Mouse (Mus musculus): ENCODE measurements at regions not wholly inside any gene's neighbourhood (a gene's known extent, or its start where the extent isn't known, plus 50 kb on each side); places are given as distances from the start of the nearest gene placed in this dataset.

GRCm38 (mm10) chr3:51033292-51033691 is 191.0 kb upstream of the Noct start:
- DNase-seq, result no peak

GRCm38 (mm10) chr3:51036700-51037306 is 187.4 kb upstream of the Noct start:
- no peak for DNase-seq

GRCm38 (mm10) chr3:51042223-51042846 is 181.9 kb upstream of the Noct start:
- no peak for DNase-seq

- no peak for DNase-seq
These were observed 175.5 kb upstream of the Noct start for GRCm38 (mm10) chr3:51048739-51049138.

GRCm38 (mm10) chr3:51050156-51050555 is 174.1 kb upstream of the Noct start:
- DNase-seq, result no peak

GRCm38 (mm10) chr3:51055004-51055403 is 169.2 kb upstream of the Noct start:
- no peak for DNase-seq

GRCm38 (mm10) chr3:51064201-51064600 is 160.0 kb upstream of the Noct start:
- no peak for DNase-seq

- no peak for DNase-seq
These were observed 157.9 kb upstream of the Noct start for GRCm38 (mm10) chr3:51066373-51066772.

GRCm38 (mm10) chr3:51072417-51072816 is 151.8 kb upstream of the Noct start:
- no peak for DNase-seq

- no peak for DNase-seq
These were observed 151.1 kb upstream of the Noct start for GRCm38 (mm10) chr3:51073003-51073679.

- DNase-seq, result no peak
These were observed 150.4 kb upstream of the Noct start for GRCm38 (mm10) chr3:51073743-51074319.

- DNase-seq, result no peak
These were observed 148.9 kb upstream of the Noct start for GRCm38 (mm10) chr3:51075219-51075920.

GRCm38 (mm10) chr3:51078459-51078858 is 145.8 kb upstream of the Noct start:
- no peak for DNase-seq

GRCm38 (mm10) chr3:51080415-51080814 is 143.8 kb upstream of the Noct start:
- DNase-seq, result no peak

GRCm38 (mm10) chr3:51080855-51081254 is 143.4 kb upstream of the Noct start:
- no peak for DNase-seq

GRCm38 (mm10) chr3:51082831-51083575 is 141.2 kb upstream of the Noct start:
- DNase-seq, result no peak

- no peak for DNase-seq
These were observed 140.7 kb upstream of the Noct start for GRCm38 (mm10) chr3:51083583-51083982.

GRCm38 (mm10) chr3:51086441-51086849 is 137.8 kb upstream of the Noct start:
- no peak for DNase-seq

GRCm38 (mm10) chr3:51087076-51087475 is 137.2 kb upstream of the Noct start:
- DNase-seq, result no peak

- DNase-seq, result no peak
These were observed 135.1 kb upstream of the Noct start for GRCm38 (mm10) chr3:51089036-51089669.

- DNase-seq, result no peak
These were observed 132.8 kb upstream of the Noct start for GRCm38 (mm10) chr3:51091478-51091877.

All from right cerebral cortex, postnatal 4 days (tissue).